Mouse (Mus musculus): ENCODE data around the gene Higd1c. TPM values are rescaled to one million over a fixed set of nuclear protein-coding genes. Genes with fewer than 3 reads are reported as not detected.
"Not testable (repeated sequence)": the region's sequence is repeated elsewhere in the genome, so short reads cannot be mapped to it uniquely, and the experiment has no call there.

The Higd1c gene
- polyA plus RNA-seq, 1 experiment from 2014 or later = not detected

- no peaks in the 10 kb centered on the region for H3K36me3 ChIP-seq (ENCODE audit: control insufficient read depth, insufficient read depth, low read length)
- peak overlapping the region; percentile 67; the same call in 1 of the 2 replicates for H3K9ac ChIP-seq (ENCODE audit: low read depth, low read length)
- H3K4me3 ChIP-seq (ENCODE audit: low read depth, low read length) = 0 out of 2 replicates have a peak overlapping the region, but pooled peaks have one; percentile 8
- H3K27ac ChIP-seq (ENCODE audit: low read depth, low read length) = peak overlapping the region; percentile 86
- H3K4me2 ChIP-seq = peak overlapping the region; percentile 99
- peaks cover 5% of the 10 kb centered on the region for H3K27me3 ChIP-seq (ENCODE audit: control insufficient read depth, insufficient read depth, low read length)
- 69% methylated on average over 8 of the region's 8 CpGs for WGBS (ENCODE audit: insufficient replicate concordance)
- H3K4me1 ChIP-seq (ENCODE audit: control insufficient read depth, insufficient read depth, low read length) = peaks cover 36% of the 10 kb centered on the region
- no peaks in the 10 kb centered on the region for H3K9me3 ChIP-seq (replicated peaks; ENCODE audit: control insufficient read depth, low read length)
- ATAC-seq (replicated peaks; ENCODE audit: insufficient number of reproducible peaks, low FRiP score, low TSS enrichment) = no peak
Observed at GRCm38 (mm10) chr15:100419311-100419710, 55.0 kb downstream of the Higd1c start.

- Histone ChIP-seq H3K36me3 (ENCODE audit: control insufficient read depth, insufficient read depth, low read length) (no peaks in the 10 kb centered on the region), H3K9me3 (replicated peaks; ENCODE audit: control insufficient read depth, low read length) (no peaks in the 10 kb centered on the region), H3K4me1 (ENCODE audit: control insufficient read depth, insufficient read depth, low read length) (peaks cover 35% of the 10 kb centered on the region), H3K4me3 (ENCODE audit: low read depth, low read length) (peak overlapping the region; percentile 19; the same call in 1 of the 2 replicates), H3K9ac (ENCODE audit: low read depth, low read length) (peak overlapping the region; percentile 67), H3K4me2 (peak overlapping the region; percentile 99), H3K27me3 (ENCODE audit: control insufficient read depth, insufficient read depth, low read length) (peaks cover 12% of the 10 kb centered on the region), H3K27ac (ENCODE audit: low read depth, low read length) (peak overlapping the region; percentile 86)
- peak; percentile 64 for ATAC-seq (replicated peaks; ENCODE audit: insufficient number of reproducible peaks, low FRiP score, low TSS enrichment)
- WGBS (ENCODE audit: insufficient replicate concordance) = 41% methylated on average over 9 of the region's 9 CpGs
Observed at GRCm38 (mm10) chr15:100419901-100420745, 55.8 kb downstream of the Higd1c start.

DNA sequence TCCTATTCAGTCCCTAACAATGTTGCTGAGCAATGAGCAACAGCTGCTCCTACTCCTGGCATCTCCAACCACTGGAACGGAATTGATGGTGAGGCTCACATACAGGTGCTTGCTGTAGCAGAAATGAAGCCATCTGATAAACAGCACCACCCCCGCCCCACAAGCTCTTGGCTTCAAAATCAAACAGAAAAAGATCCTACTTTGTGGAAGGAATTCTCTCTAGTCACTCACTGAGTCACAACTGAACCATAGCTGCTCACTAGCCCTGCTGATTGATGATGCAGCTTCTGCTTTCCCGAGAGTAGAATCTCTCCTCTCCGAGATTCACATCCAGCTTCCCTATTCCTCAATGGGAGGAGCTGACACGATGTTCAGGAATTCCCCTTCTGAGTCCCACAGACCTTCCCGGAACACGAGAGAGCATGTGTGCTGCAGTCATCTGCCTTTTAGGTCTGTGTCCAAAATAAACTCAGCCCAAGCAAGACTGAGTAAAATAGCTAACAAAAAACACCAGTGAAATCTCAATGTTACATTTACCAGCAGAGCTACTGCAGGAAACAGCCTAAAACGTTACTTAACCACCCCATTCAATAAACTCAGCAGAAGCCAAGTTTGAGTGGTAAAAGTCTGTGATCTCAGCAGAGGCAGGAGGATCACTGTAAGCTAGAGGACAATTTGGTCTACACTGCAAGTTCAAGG is 56.9 kb downstream of the Higd1c start:
- no peak for ATAC-seq (replicated peaks; ENCODE audit: insufficient number of reproducible peaks, low FRiP score, low TSS enrichment)
- WGBS (ENCODE audit: insufficient replicate concordance) = 36% methylated on average over 8 of the region's 8 CpGs

GRCm38 (mm10) chr15:100421758-100422197 is 57.4 kb downstream of the Higd1c start, which contains the start of gene Gm5475:
Gene Gm5475, plus strand, starts transcription at chr15:100422147.
- H3K9me3 ChIP-seq (replicated peaks; ENCODE audit: control insufficient read depth, low read length); ATAC-seq (replicated peaks; ENCODE audit: insufficient number of reproducible peaks, low FRiP score, low TSS enrichment); H3K36me3 ChIP-seq (ENCODE audit: control insufficient read depth, insufficient read depth, low read length): not testable (repeated sequence)
- H3K4me2 ChIP-seq = peak within 1 kb of the TSS; percentile 99
- H3K9ac ChIP-seq (ENCODE audit: low read depth, low read length) = peak within 1 kb of the TSS; percentile 83
- 0 out of 2 replicates have a peak within 1 kb of the TSS, but pooled peaks have one; percentile 46 for H3K27ac ChIP-seq (ENCODE audit: low read depth, low read length)
- peak within 1 kb of the TSS; percentile 73 for H3K4me3 ChIP-seq (ENCODE audit: low read depth, low read length)
- H3K27me3 ChIP-seq (ENCODE audit: control insufficient read depth, insufficient read depth, low read length) = peaks cover 15% of the 10 kb centered on the region
- 27% methylated on average over 3 of the region's 3 CpGs for WGBS (ENCODE audit: insufficient replicate concordance)
- peaks cover 35% of the 10 kb centered on the region for H3K4me1 ChIP-seq (ENCODE audit: control insufficient read depth, insufficient read depth, low read length)

More for the DNA sequence above, 56.9 kb downstream of the Higd1c start:
- Histone ChIP-seq H3K9ac (ENCODE audit: low read depth, low read length) (peak overlapping the region; percentile 49; the same call in 1 of the 2 replicates), H3K4me1 (ENCODE audit: control insufficient read depth, insufficient read depth, low read length) (peaks cover 35% of the 10 kb centered on the region), H3K4me3 (ENCODE audit: low read depth, low read length) (peak overlapping the region; percentile 73), H3K27me3 (ENCODE audit: control insufficient read depth, insufficient read depth, low read length) (peaks cover 15% of the 10 kb centered on the region), H3K36me3 (ENCODE audit: control insufficient read depth, insufficient read depth, low read length) (no peaks in the 10 kb centered on the region), H3K9me3 (replicated peaks; ENCODE audit: control insufficient read depth, low read length) (no peaks in the 10 kb centered on the region), H3K4me2 (peak overlapping the region; percentile 99), H3K27ac (ENCODE audit: low read depth, low read length) (0 out of 2 replicates have a peak overlapping the region, but pooled peaks have one; percentile 46)

GRCm38 (mm10) chr15:100422476-100422875 is 58.1 kb downstream of the Higd1c start:
- ATAC-seq (replicated peaks; ENCODE audit: insufficient number of reproducible peaks, low FRiP score, low TSS enrichment) = peak; percentile 55
- Histone ChIP-seq H3K4me3 (ENCODE audit: low read depth, low read length) (peak overlapping the region; percentile 73), H3K4me1 (ENCODE audit: control insufficient read depth, insufficient read depth, low read length) (peaks cover 35% of the 10 kb centered on the region), H3K36me3 (ENCODE audit: control insufficient read depth, insufficient read depth, low read length) (no peaks in the 10 kb centered on the region), H3K27me3 (ENCODE audit: control insufficient read depth, insufficient read depth, low read length) (peaks cover 15% of the 10 kb centered on the region), H3K9me3 (replicated peaks; ENCODE audit: control insufficient read depth, low read length) (no peaks in the 10 kb centered on the region), H3K9ac (ENCODE audit: low read depth, low read length) (peak overlapping the region; percentile 83), H3K27ac (ENCODE audit: low read depth, low read length) (no peak overlapping the region), H3K4me2 (peak overlapping the region; percentile 99)
- whole genome bisulfite sequencing (ENCODE audit: insufficient replicate concordance) = under 1% methylated on average over 40 of the region's 44 CpGs

- Histone ChIP-seq H3K4me2 (peak overlapping the region; percentile 99), H3K27me3 (ENCODE audit: control insufficient read depth, insufficient read depth, low read length) (peaks cover 15% of the 10 kb centered on the region), H3K36me3 (ENCODE audit: control insufficient read depth, insufficient read depth, low read length) (no peaks in the 10 kb centered on the region), H3K9ac (ENCODE audit: low read depth, low read length) (peak overlapping the region; percentile 83), H3K4me3 (ENCODE audit: low read depth, low read length) (peak overlapping the region; percentile 73), H3K27ac (ENCODE audit: low read depth, low read length) (no peak overlapping the region), H3K4me1 (ENCODE audit: control insufficient read depth, insufficient read depth, low read length) (peaks cover 32% of the 10 kb centered on the region), H3K9me3 (replicated peaks; ENCODE audit: control insufficient read depth, low read length) (no peaks in the 10 kb centered on the region)
- 2% methylated on average over 60 of the region's 65 CpGs for WGBS (ENCODE audit: insufficient replicate concordance)
- peak; percentile 95 for ATAC-seq (replicated peaks; ENCODE audit: insufficient number of reproducible peaks, low FRiP score, low TSS enrichment)
Observed at GRCm38 (mm10) chr15:100422899-100423860, 58.8 kb downstream of the Higd1c start.

DNA sequence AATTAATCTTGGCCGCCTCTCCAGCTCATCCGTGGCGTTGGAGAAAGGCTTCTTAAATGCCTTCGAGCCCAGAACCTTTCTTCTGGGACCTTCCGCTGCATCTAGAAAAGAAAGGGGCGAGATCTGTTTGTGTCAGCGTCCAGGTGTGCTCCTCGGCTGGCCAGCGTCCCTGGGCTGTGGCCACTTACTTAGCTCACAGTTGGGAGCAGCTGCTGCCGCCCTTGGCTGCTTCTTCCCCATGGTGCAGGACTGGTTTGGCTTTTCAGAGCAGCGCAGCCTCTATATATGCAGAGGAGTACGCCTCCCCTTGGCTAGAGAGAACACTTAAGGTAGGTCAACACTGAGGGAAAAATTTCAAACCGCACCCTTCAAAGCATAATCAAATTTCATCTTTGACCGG is 59.6 kb downstream of the Higd1c start:
- Histone ChIP-seq H3K4me3 (ENCODE audit: low read depth, low read length) (peak overlapping the region; percentile 73), H3K9ac (ENCODE audit: low read depth, low read length) (peak overlapping the region; percentile 69), H3K9me3 (replicated peaks; ENCODE audit: control insufficient read depth, low read length) (no peaks in the 10 kb centered on the region), H3K4me2 (peak overlapping the region; percentile 99), H3K27me3 (ENCODE audit: control insufficient read depth, insufficient read depth, low read length) (peaks cover 15% of the 10 kb centered on the region), H3K36me3 (ENCODE audit: control insufficient read depth, insufficient read depth, low read length) (no peaks in the 10 kb centered on the region), H3K27ac (ENCODE audit: low read depth, low read length) (no peak overlapping the region), H3K4me1 (ENCODE audit: control insufficient read depth, insufficient read depth, low read length) (peaks cover 31% of the 10 kb centered on the region)
- ATAC-seq (replicated peaks; ENCODE audit: insufficient number of reproducible peaks, low FRiP score, low TSS enrichment) = no peak
- WGBS (ENCODE audit: insufficient replicate concordance) = 6% methylated on average over 14 of the region's 14 CpGs

All from heart, embryonic 11.5 days (tissue).